Mouse (Mus musculus) embryonic facial prominence, embryonic 13.5 days (tissue): ENCODE measurements around the gene Dedd. TPM values are rescaled to one million over a fixed set of nuclear protein-coding genes. Genes with fewer than 3 reads are reported as not detected.
A peak's percentile ranks its signal among the peaks of the same experiment; 100 is the strongest.

ENCODE experiments used
- ATAC-seq: fragments of 200-750 bp; cut with Nextera tagmentation; 2 replicates; pipeline ENCODE4 v1.8.0; 2017; ENCODE audit warnings: low read depth; ENCODE audit not compliant: insufficient number of reproducible peaks, insufficient read depth, low FRiP score, low TSS enrichment
- H3K27ac ChIP-seq: fragments of 300-500 bp; sonication (generic); 2 replicates; pipeline ENCODE4 v1.5.1; 2015; ENCODE audit warnings: moderate library complexity, mild to moderate bottlenecking, inconsistent platforms
- H3K27me3 ChIP-seq: fragments of 300-500 bp; sonication (generic); 2 replicates; pipeline ENCODE4 v1.6.1; 2015; ENCODE audit warnings: mild to moderate bottlenecking, inconsistent platforms
- H3K36me3 ChIP-seq: fragments of 300-500 bp; sonication (generic); 2 replicates; pipeline ENCODE4 v1.6.1; 2015; ENCODE audit warnings: mild to moderate bottlenecking, inconsistent platforms
- H3K4me1 ChIP-seq: fragments of 300-500 bp; sonication (generic); 2 replicates; pipeline ENCODE4 v1.6.1; 2015; ENCODE audit warnings: inconsistent platforms
- H3K4me2 ChIP-seq: fragments of 300-500 bp; sonication (generic); 2 replicates; pipeline ENCODE4 v1.6.1; 2015; ENCODE audit warnings: moderate library complexity, mild to moderate bottlenecking, inconsistent platforms
- H3K4me3 ChIP-seq: fragments of 300-500 bp; sonication (generic); 2 replicates; pipeline ENCODE4 v1.5.1; 2015; ENCODE audit warnings: mild to moderate bottlenecking, inconsistent platforms
- H3K9ac ChIP-seq: fragments of 300-500 bp; sonication (generic); 2 replicates; pipeline ENCODE4 v1.6.1; 2015; ENCODE audit warnings: mild to moderate bottlenecking, inconsistent platforms
- H3K9me3 ChIP-seq: fragments of 300-500 bp; sonication (generic); 2 replicates; pipeline ENCODE4 v1.6.1; 2016; ENCODE audit warnings: inconsistent platforms
- WGBS: fragments of 180-500 bp; shearing (Covaris S2); methylation state at CpG from one replicate; pipeline ENCODE4 v1.1.7; 2015; ENCODE audit warnings: mixed read lengths; 5-methylcytosine and 5-hydroxymethylcytosine counted together
- polyA plus RNA-seq: library from polyadenylated mRNA; unstranded; fragments of >200 nt; fragmentation: Nextera tagmentation; extraction: Ambion mirVana; gene quantifications from 2 replicates; pipeline ENCODE4 v1.2.1, GENCODE M21; 2015

Gene Dedd
- polyA plus RNA-seq, 1 experiment from 2014 or later = 58.4 TPM

GRCm38 (mm10) chr1:171369845-171370556 is 41.1 kb downstream of the Dedd start, which contains the start of gene Nectin4:
TSS of gene Nectin4 (plus strand) at chr1:171370099.
- Histone ChIP-seq H3K27ac (peak within 1 kb of the TSS; percentile 64), H3K4me3 (peak within 1 kb of the TSS; percentile 29), H3K36me3 (no peaks in the 10 kb centered on the region), H3K4me2 (peak within 1 kb of the TSS; percentile 43), H3K9ac (peak within 1 kb of the TSS; percentile 62), H3K27me3 (no peaks in the 10 kb centered on the region; the same call in 1 of the 2 replicates), H3K4me1 (peaks cover 23% of the 10 kb centered on the region), H3K9me3 (no peaks in the 10 kb centered on the region)
- ATAC-seq = no peak
- 36% methylated on average over 20 of the region's 20 CpGs for whole genome bisulfite sequencing

- peaks cover 29% of the 10 kb centered on the region for H3K4me1 ChIP-seq
- no peaks in the 10 kb centered on the region for H3K9me3 ChIP-seq
- H3K4me3 ChIP-seq = no peak overlapping the region; the same call in 1 of the 2 replicates
- peak overlapping the region; percentile 69; the same call in 1 of the 2 replicates for H3K27ac ChIP-seq
- no peaks in the 10 kb centered on the region; the same call in 1 of the 2 replicates for H3K27me3 ChIP-seq
- no peak overlapping the region for H3K9ac ChIP-seq
- no peaks in the 10 kb centered on the region for H3K36me3 ChIP-seq
- 28% methylated on average over 3 of the region's 3 CpGs for WGBS
- H3K4me2 ChIP-seq = peak overlapping the region; percentile 43
- ATAC-seq = no peak
These were observed 43.9 kb downstream of the Dedd start for GRCm38 (mm10) chr1:171372880-171373279.

DNA sequence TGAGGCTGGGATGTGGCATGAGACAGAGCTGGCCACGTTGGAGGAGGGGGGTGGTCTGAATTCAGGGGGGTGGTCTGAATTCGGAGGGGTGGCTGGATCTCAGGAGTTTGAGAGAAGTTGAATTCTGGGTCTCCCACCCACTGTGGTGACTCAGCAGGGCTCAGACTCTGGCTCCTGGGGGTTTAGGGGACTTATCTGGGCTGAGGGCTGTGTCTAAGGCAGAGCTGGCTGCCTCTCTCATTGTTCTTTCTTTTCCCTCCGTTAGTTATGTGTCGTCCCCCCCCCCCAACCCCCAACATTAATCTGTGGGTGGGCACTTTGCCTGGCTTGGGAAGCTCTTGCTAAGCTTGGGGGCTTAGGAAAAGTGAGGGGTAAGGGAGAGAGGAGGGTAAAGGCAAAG is 45.0 kb downstream of the Dedd start:
- no peaks in the 10 kb centered on the region for H3K9me3 ChIP-seq
- peak; percentile 17; the same call in 1 of the 2 replicates for ATAC-seq
- peak overlapping the region; percentile 69 for H3K27ac ChIP-seq
- peak overlapping the region; percentile 6; the same call in 1 of the 2 replicates for H3K4me3 ChIP-seq
- H3K9ac ChIP-seq = no peak overlapping the region
- peaks cover 29% of the 10 kb centered on the region for H3K4me1 ChIP-seq
- H3K4me2 ChIP-seq = peak overlapping the region; percentile 43
- WGBS = 7% methylated on average over 4 of the region's 4 CpGs
- H3K36me3 ChIP-seq = no peaks in the 10 kb centered on the region
- no peaks in the 10 kb centered on the region; the same call in 1 of the 2 replicates for H3K27me3 ChIP-seq

- WGBS = 34% methylated on average over 9 of the region's 9 CpGs
- no peak overlapping the region for H3K4me3 ChIP-seq
- H3K9me3 ChIP-seq = no peaks in the 10 kb centered on the region
- H3K4me1 ChIP-seq = peaks cover 39% of the 10 kb centered on the region
- no peaks in the 10 kb centered on the region for H3K36me3 ChIP-seq
- 0 out of 2 replicates have a peak overlapping the region, but pooled peaks have one; percentile 13 for H3K27ac ChIP-seq
- no peak for ATAC-seq
- 0 out of 2 replicates have a peak overlapping the region, but pooled peaks have one; percentile 1 for H3K4me2 ChIP-seq
- peaks cover 16% of the 10 kb centered on the region for H3K27me3 ChIP-seq
- H3K9ac ChIP-seq = no peak overlapping the region
These were observed 46.7 kb downstream of the Dedd start for GRCm38 (mm10) chr1:171375646-171376097.

GRCm38 (mm10) chr1:171378298-171378697 is 49.4 kb downstream of the Dedd start:
- Histone ChIP-seq H3K27me3 (peaks cover 24% of the 10 kb centered on the region), H3K9ac (no peak overlapping the region), H3K4me3 (no peak overlapping the region), H3K36me3 (no peaks in the 10 kb centered on the region), H3K27ac (no peak overlapping the region), H3K9me3 (no peaks in the 10 kb centered on the region), H3K4me2 (no peak overlapping the region), H3K4me1 (peaks cover 34% of the 10 kb centered on the region)
- no peak for ATAC-seq
- 87% methylated on average over 6 of the region's 6 CpGs for WGBS

- 4% methylated on average over 31 of the region's 31 CpGs for WGBS
- H3K4me2 ChIP-seq = peak overlapping the region; percentile 56
- peak overlapping the region; percentile 58 for H3K9ac ChIP-seq
- no peak for ATAC-seq
- no peaks in the 10 kb centered on the region for H3K36me3 ChIP-seq
- peaks cover 24% of the 10 kb centered on the region for H3K27me3 ChIP-seq
- H3K4me1 ChIP-seq = peaks cover 19% of the 10 kb centered on the region
- H3K9me3 ChIP-seq = no peaks in the 10 kb centered on the region
- 0 out of 2 replicates have a peak overlapping the region, but pooled peaks have one; percentile 11 for H3K27ac ChIP-seq
- H3K4me3 ChIP-seq = peak overlapping the region; percentile 30
These were observed 51.1 kb downstream of the Dedd start for GRCm38 (mm10) chr1:171379935-171380599.

DNA sequence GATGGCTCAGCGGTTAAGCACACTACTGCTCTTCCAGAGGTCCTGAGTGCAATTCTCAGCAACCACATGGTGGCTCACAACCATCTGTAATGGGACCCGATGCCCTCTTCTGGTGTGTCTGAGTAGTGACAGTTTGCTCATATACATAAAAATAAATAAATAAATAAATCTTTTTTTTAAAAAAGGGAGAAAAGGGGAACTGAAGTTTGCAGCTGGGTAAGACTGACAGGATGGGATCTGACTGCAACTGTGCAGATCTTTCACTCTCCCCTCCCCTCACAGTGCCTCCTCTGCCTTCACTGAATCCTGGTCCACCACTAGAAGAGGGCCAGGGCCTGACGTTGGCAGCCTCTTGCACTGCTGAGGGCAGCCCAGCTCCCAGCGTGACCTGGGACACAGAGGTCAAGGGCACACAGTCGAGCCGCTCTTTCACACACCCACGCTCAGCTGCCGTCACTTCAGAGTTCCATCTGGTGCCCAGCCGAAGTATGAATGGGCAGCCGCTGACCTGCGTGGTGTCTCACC is 53.2 kb downstream of the Dedd start:
- Histone ChIP-seq H3K9ac (no peak overlapping the region), H3K4me1 (peaks cover 16% of the 10 kb centered on the region), H3K27me3 (peaks cover 24% of the 10 kb centered on the region), H3K4me2 (no peak overlapping the region), H3K27ac (no peak overlapping the region), H3K36me3 (no peaks in the 10 kb centered on the region), H3K9me3 (no peaks in the 10 kb centered on the region), H3K4me3 (no peak overlapping the region)
- 82% methylated on average over 11 of the region's 11 CpGs for WGBS
- ATAC-seq = no peak

- 53% methylated on average over 9 of the region's 9 CpGs for WGBS
These were observed 55.4 kb downstream of the Dedd start for GRCm38 (mm10) chr1:171384361-171384760.

GRCm38 (mm10) chr1:171385171-171385570 is 56.2 kb downstream of the Dedd start:
- Histone ChIP-seq H3K27ac (no peak overlapping the region), H3K36me3 (no peaks in the 10 kb centered on the region), H3K27me3 (peaks cover 13% of the 10 kb centered on the region), H3K4me3 (no peak overlapping the region), H3K4me1 (peaks cover 8% of the 10 kb centered on the region), H3K9me3 (no peaks in the 10 kb centered on the region), H3K4me2 (no peak overlapping the region), H3K9ac (no peak overlapping the region)
- WGBS = 70% methylated on average over 9 of the region's 9 CpGs
- no peak for ATAC-seq

More at GRCm38 (mm10) chr1:171384361-171384760, 55.4 kb downstream of the Dedd start:
- H3K4me3 ChIP-seq = no peak overlapping the region
- no peak overlapping the region for H3K9ac ChIP-seq
- H3K36me3 ChIP-seq = no peaks in the 10 kb centered on the region
- H3K4me1 ChIP-seq = peaks cover 16% of the 10 kb centered on the region
- no peak overlapping the region for H3K27ac ChIP-seq
- H3K4me2 ChIP-seq = no peak overlapping the region
- peaks cover 21% of the 10 kb centered on the region for H3K27me3 ChIP-seq
- ATAC-seq = no peak
- no peaks in the 10 kb centered on the region for H3K9me3 ChIP-seq

DNA sequence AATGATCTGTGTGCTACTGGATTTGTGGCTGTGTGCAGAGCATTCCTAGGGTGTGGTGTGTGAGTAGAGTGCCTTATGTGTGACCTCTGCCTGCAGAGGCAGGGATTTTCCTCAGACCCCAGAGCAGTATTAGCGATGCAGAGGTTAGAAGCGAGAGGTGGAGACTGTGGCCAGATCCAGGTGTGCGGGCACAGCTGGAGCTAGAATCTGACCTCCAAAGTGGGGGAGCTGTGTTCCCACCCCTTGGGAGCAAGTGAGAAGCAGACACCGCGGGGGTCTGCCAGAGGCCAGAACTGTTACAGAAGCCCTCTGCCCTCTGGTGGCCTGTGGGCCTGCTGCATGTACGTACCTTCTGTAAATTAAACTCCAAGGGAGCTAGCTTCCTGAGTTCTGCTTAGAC is 58.2 kb downstream of the Dedd start:
- H3K4me3 ChIP-seq = no peak overlapping the region
- no peak overlapping the region for H3K4me2 ChIP-seq
- no peaks in the 10 kb centered on the region for H3K36me3 ChIP-seq
- no peak overlapping the region for H3K9ac ChIP-seq
- no peaks in the 10 kb centered on the region for H3K27me3 ChIP-seq
- no peak overlapping the region for H3K27ac ChIP-seq
- peaks cover 4% of the 10 kb centered on the region; the same call in 1 of the 2 replicates for H3K4me1 ChIP-seq
- no peak for ATAC-seq
- no peaks in the 10 kb centered on the region for H3K9me3 ChIP-seq
- WGBS = 13% methylated on average over 6 of the region's 6 CpGs

- Histone ChIP-seq H3K4me3 (no peak within 1 kb of the TSS), H3K27ac (no peak within 1 kb of the TSS), H3K36me3 (no peaks in the 10 kb centered on the region), H3K9me3 (no peaks in the 10 kb centered on the region), H3K4me1 (peaks cover 4% of the 10 kb centered on the region; the same call in 1 of the 2 replicates), H3K9ac (no peak within 1 kb of the TSS), H3K4me2 (no peak within 1 kb of the TSS), H3K27me3 (no peaks in the 10 kb centered on the region)
- ATAC-seq = no peak
- WGBS = 80% methylated on average over 15 of the region's 15 CpGs
These were observed 59.6 kb downstream of the Dedd start, which contains the start of gene Arhgap30 for GRCm38 (mm10) chr1:171388376-171389102. TSS of gene Arhgap30 (plus strand) at chr1:171388954.
